Mouse (Mus musculus) hindbrain, postnatal 0 days (tissue): ENCODE data around the gene Ptprd. TPM values are rescaled to one million over a fixed set of nuclear protein-coding genes. Genes with fewer than 3 reads are reported as not detected.

Experiments
- ATAC-seq: fragments of 200-750 bp; cut with Nextera tagmentation; 2 replicates; pipeline ENCODE4 v1.8.0; 2017; ENCODE audit warnings: mild to moderate bottlenecking, moderate TSS enrichment, moderate library complexity
- DNase-seq: peaks from one replicate; pipeline ENCODE4 v3.0.0-alpha.2; 2015; ENCODE audit warnings: low spot score
- H3K27ac ChIP-seq: fragments of 300-500 bp; sonication (generic); 2 replicates; pipeline ENCODE4 v1.5.1; 2014; ENCODE audit warnings: mild to moderate bottlenecking
- H3K27me3 ChIP-seq: fragments of 300-500 bp; sonication (generic); 2 replicates; pipeline ENCODE4 v1.6.1; 2014; ENCODE audit warnings: low read length, mixed read lengths; ENCODE audit not compliant: insufficient read depth
- H3K36me3 ChIP-seq: fragments of 300-500 bp; sonication (generic); 2 replicates; pipeline ENCODE4 v1.6.1; 2014; ENCODE audit warnings: low read length, mixed read lengths; ENCODE audit not compliant: insufficient read depth
- H3K4me1 ChIP-seq: fragments of 300-500 bp; sonication (generic); 2 replicates; pipeline ENCODE4 v1.6.1; 2014; ENCODE audit warnings: antibody characterized with exemption, low read length, mixed read lengths; ENCODE audit not compliant: insufficient read depth
- H3K4me2 ChIP-seq: fragments of 300-500 bp; sonication (generic); 2 replicates; pipeline ENCODE4 v1.6.1; 2014; ENCODE audit warnings: low read depth, mild to moderate bottlenecking, low read length, moderate library complexity, mixed read lengths
- H3K4me3 ChIP-seq: fragments of 300-500 bp; sonication (generic); 2 replicates; pipeline ENCODE4 v1.5.1; 2014; ENCODE audit warnings: low read length
- H3K9ac ChIP-seq: fragments of 300-500 bp; sonication (generic); replicated peaks from 2 replicates; pipeline ENCODE4 v1.6.1; 2014; ENCODE audit warnings: mild to moderate bottlenecking, low read length, moderate library complexity, mixed read lengths
- H3K9me3 ChIP-seq: fragments of 300-500 bp; sonication (generic); 2 replicates; pipeline ENCODE4 v1.6.1; 2016; ENCODE audit warnings: low read length, mixed read lengths
- CTCF ChIP-seq: IDR thresholded peaks from 2 replicates; pipeline ENCODE4 v1.5.1; 2016; ENCODE audit warnings: antibody characterized with exemption, control low read depth, low read depth
- WGBS: fragments of 180-500 bp; shearing (Covaris S2); extraction: QIAGEN DNeasy Blood & Tissue Kit; methylation state at CpG from one replicate; pipeline ENCODE4 v1.1.7; 2014; 5-methylcytosine and 5-hydroxymethylcytosine counted together
- polyA plus RNA-seq: library from polyadenylated mRNA; unstranded; fragments of >200 nt; fragmentation: Nextera tagmentation; extraction: Ambion mirVana; gene quantifications from 2 replicates; pipeline ENCODE4 v1.2.1, GENCODE M21; 2015
- total RNA-seq: library from RNA; depleted of rRNA; stranded (reverse); fragments of >200 nt; gene quantifications from 2 replicates; pipeline ENCODE4 v1.2.3, GENCODE M21; 2014

Gene Ptprd
- total and polyA plus RNA-seq, 2 experiments from 2014 or later: 56.3 to 96.0 TPM

DNA sequence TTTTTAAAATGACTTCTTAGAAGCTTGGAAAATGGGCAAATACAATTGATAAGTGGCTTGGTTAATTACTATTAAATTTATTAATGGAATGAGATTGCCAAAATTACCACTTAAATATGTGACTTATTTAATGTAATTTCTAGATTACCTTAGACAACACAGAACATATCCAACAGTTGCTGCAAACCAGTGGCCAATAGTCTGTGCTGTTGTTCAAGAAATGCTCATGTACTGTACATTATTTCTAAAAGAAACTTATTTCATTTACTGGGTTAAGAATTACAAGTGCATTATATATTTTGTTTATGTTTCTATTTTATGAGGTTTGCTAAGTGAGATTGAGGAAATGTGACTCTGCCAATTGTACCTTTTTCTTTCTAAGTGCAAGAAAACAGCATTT lies 567.3 kb downstream of the Ptprd start:
- Histone ChIP-seq H3K27ac (no peak overlapping the region), H3K4me2 (no peak overlapping the region), H3K36me3 (no peaks in the 10 kb centered on the region), H3K4me1 (no peaks in the 10 kb centered on the region), H3K27me3 (no peaks in the 10 kb centered on the region), H3K4me3 (no peak overlapping the region), H3K9ac (no peak overlapping the region), H3K9me3 (no peaks in the 10 kb centered on the region)
- peak; percentile 51 for TF ChIP-seq CTCF
- DNase-seq (peak; percentile 42), ATAC-seq (no peak)

DNA sequence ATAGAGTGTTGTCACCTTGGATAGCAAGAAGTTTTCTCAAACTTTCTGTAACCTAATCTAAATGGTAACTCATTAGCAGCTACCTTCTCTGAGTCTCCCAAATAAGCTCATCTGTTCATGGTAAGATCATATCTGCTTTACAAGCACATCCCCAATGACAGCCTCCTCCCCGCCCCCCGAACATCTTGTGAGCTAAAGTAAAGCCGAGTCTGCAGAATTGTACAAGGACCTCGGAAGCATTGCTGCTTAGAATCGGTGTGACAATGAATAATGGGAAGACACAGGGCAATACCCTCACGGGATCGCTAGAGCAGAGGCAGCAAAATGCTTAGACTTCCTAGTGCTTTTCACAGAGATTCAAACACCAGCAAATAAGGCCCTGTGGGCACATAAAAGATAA lies 571.7 kb downstream of the Ptprd start:
- no peak overlapping the region for H3K27ac ChIP-seq

DNA sequence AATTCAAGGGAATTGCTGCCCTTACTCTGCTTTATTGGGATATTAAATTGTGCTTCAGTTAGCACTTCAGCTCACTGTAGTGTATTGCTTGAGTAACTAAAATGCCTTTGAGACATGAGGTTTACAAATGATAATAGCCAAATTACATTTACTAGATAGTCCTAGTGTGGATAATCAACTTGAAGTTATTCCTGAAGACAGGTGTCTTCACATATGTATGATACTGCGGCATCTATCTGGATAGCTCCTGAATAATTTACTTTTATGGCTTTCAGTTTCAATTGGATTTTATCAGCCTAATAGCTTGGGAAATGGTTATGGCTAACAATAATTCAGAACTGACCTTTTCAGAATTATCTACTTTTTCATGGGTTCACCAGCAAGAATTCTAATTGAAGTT lies 598.6 kb downstream of the Ptprd start:
- Histone ChIP-seq H3K9me3 (no peaks in the 10 kb centered on the region), H3K4me3 (no peak overlapping the region), H3K36me3 (no peaks in the 10 kb centered on the region), H3K27ac (no peak overlapping the region), H3K4me1 (no peaks in the 10 kb centered on the region), H3K9ac (no peak overlapping the region), H3K27me3 (no peaks in the 10 kb centered on the region), H3K4me2 (no peak overlapping the region)
- ATAC-seq: no peak
- no peak for TF ChIP-seq CTCF
- WGBS: 80% methylated on average over 1 of the region's 1 CpGs
- DNase-seq: no peak

More for the DNA sequence above, 571.7 kb downstream of the Ptprd start:
- no peak for ATAC-seq
- Histone ChIP-seq H3K4me2 (no peak overlapping the region), H3K4me1 (no peaks in the 10 kb centered on the region), H3K9me3 (no peaks in the 10 kb centered on the region), H3K36me3 (no peaks in the 10 kb centered on the region), H3K4me3 (no peak overlapping the region), H3K9ac (no peak overlapping the region), H3K27me3 (no peaks in the 10 kb centered on the region)
- WGBS: 50% methylated on average over 7 of the region's 7 CpGs
- TF ChIP-seq CTCF: no peak
- DNase-seq: peak; percentile 20

DNA sequence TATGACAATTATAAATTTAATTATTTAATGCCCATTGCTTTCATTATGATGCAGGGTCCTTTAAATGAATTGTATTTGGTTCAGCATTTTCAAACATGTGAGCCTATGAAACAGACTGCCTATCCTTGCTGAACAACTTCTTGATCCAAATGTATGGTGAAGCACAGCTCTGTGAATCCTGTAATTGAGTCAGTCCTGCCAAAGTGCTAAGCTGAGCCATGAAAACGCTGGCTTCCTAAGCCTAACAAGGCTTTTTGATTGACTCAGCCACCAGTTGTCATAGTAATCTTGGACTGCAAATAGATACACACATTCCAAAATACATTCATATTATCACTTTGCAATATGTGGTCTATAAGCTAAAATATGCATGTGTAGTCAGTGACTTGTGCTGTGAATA lies 625.1 kb downstream of the Ptprd start:
- 63% methylated on average over 1 of the region's 1 CpGs for WGBS
- H3K9ac ChIP-seq: no peak overlapping the region
- H3K9me3 ChIP-seq: no peaks in the 10 kb centered on the region
- H3K4me1 ChIP-seq: no peaks in the 10 kb centered on the region
- ATAC-seq (no peak), DNase-seq (no peak)
- H3K4me3 ChIP-seq: no peak overlapping the region
- H3K4me2 ChIP-seq: no peak overlapping the region
- H3K27me3 ChIP-seq: no peaks in the 10 kb centered on the region
- TF ChIP-seq CTCF: no peak
- no peak overlapping the region for H3K27ac ChIP-seq
- H3K36me3 ChIP-seq: no peaks in the 10 kb centered on the region

DNA sequence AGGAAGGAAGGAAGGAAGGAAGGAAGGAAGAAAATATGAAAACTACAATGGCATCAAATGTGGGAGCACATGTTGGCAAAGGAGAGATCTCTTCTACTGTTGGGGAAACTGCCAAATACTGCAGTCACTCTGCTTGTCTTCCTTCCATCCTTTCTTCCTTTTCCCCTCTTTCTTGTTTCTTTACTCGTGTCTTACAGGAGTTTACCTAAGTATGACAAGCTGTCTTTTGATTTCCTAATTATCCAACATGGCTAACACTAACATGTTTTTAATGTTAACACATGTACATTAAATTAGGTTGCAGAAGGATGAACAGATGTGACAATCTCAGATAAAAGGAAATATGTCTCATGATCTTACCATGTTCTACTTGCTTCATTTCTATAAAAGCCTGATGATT lies 625.5 kb downstream of the Ptprd start:
- H3K4me2 ChIP-seq: no peak overlapping the region
- H3K9me3 ChIP-seq: no peaks in the 10 kb centered on the region
- 65% methylated on average over 1 of the region's 1 CpGs for WGBS
- no peak overlapping the region for H3K9ac ChIP-seq
- H3K36me3 ChIP-seq: no peaks in the 10 kb centered on the region
- H3K4me1 ChIP-seq: no peaks in the 10 kb centered on the region
- no peak for TF ChIP-seq CTCF
- H3K4me3 ChIP-seq: no peak overlapping the region
- ATAC-seq (no peak), DNase-seq (no peak)
- H3K27me3 ChIP-seq: no peaks in the 10 kb centered on the region
- H3K27ac ChIP-seq: no peak overlapping the region

DNA sequence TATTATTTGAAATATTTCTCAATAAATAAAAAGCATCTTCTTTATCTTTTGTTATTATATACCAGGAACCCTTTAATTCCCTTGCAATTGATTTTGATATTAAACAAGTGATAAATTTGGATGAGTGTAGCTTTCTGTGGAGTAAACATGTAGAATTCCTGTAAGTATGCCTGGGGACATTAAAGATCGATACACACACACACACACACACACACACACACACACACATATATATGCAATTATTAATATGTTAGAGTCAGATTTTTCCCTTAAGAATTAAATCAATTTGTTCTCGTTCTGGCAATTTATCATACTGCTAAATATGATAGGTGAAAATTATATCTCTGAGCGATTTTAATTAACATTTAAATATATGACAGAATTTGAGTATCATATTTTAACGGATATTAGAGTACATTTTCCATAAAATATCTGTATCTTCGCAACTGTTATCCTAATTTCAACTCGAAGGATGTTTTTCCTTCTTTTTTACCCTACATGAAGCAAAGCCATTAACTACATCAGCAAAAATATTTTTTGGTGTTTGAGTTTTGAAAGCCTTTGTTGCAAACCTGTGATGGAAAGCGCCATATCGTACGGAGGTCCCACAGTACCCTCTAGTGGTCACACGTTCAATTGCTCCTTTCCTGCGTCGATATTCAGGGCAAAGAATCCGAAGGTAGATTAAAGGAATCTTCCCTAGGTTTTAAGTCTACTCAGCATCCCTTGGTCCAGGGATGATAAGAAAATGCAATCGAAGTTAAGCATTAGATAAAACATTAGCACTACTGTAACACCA lies 653.2 kb downstream of the Ptprd start:
- WGBS: 14% methylated on average over 14 of the region's 14 CpGs

DNA sequence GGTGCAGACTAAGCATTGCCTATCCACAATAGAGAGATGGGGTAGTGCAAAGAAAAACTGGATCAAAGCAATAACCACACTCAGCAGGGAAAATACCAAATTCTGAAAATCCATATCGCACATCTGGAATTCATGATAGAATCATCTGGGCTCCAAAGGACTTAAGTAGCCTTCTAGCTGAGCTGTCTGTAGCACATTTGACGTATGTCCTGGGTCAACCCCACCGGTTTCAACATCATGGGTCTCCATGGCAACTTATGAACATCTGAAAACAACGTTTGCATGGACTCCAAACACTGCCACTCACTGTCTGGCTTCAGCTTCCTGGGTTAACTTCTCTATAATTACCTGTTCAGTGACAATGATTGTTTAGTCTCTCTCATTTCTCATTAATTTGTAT lies 655.9 kb downstream of the Ptprd start:
- Histone ChIP-seq H3K9ac (no peak overlapping the region), H3K4me3 (no peak overlapping the region), H3K36me3 (no peaks in the 10 kb centered on the region), H3K4me1 (no peaks in the 10 kb centered on the region), H3K9me3 (no peaks in the 10 kb centered on the region), H3K27me3 (no peaks in the 10 kb centered on the region), H3K27ac (no peak overlapping the region), H3K4me2 (no peak overlapping the region)
- WGBS: 52% methylated on average over 4 of the region's 4 CpGs
- no peak for ATAC-seq
- DNase-seq: no peak
- TF ChIP-seq CTCF: no peak

More for the DNA sequence above, 653.2 kb downstream of the Ptprd start:
- Histone ChIP-seq H3K9me3 (no peaks in the 10 kb centered on the region), H3K27me3 (no peaks in the 10 kb centered on the region), H3K27ac (no peak overlapping the region), H3K4me1 (no peaks in the 10 kb centered on the region), H3K4me2 (no peak overlapping the region), H3K36me3 (no peaks in the 10 kb centered on the region), H3K9ac (no peak overlapping the region), H3K4me3 (no peak overlapping the region)
- DNase-seq (peak; percentile 86), ATAC-seq (0 out of 2 replicates have a peak, but pooled peaks have one; percentile 49)
- peak; percentile 90 for TF ChIP-seq CTCF
